Mouse (Mus musculus) cortical plate, adult 2 months (tissue): Measurements from ENCODE around the gene Olfr1368.

ENCODE experiments used
- CTCF ChIP-seq: fragments of 200-500 bp; IDR thresholded peaks from 2 replicates; pipeline ENCODE4 v1.5.1; 2011; ENCODE audit warnings: mild to moderate bottlenecking, control low read depth, low read length; ENCODE audit not compliant: insufficient read depth; ENCODE audit errors: extremely low read depth
- POLR2A ChIP-seq: fragments of 200-500 bp; IDR thresholded peaks from 2 replicates; pipeline ENCODE4 v1.6.1; 2011; ENCODE audit warnings: mild to moderate bottlenecking, low read length, control low read depth; ENCODE audit not compliant: insufficient read depth; ENCODE audit errors: extremely low read depth

- TF ChIP-seq CTCF = no peak
- no peak for TF ChIP-seq POLR2A
Observed at GRCm38 (mm10) chr13:21155888-21156287, 10.2 kb upstream of the Olfr1368 start.
